Mouse (Mus musculus): ENCODE results near the gene Mrpl20. TPM values are rescaled to one million over a fixed set of nuclear protein-coding genes. Genes with fewer than 3 reads are reported as not detected.
"Not testable (repeated sequence)": the region's sequence is repeated elsewhere in the genome, so short reads cannot be mapped to it uniquely, and the experiment has no call there.

Mrpl20 gene
- polyA plus RNA-seq, 1 experiment from 2014 or later: 133 TPM

DNA sequence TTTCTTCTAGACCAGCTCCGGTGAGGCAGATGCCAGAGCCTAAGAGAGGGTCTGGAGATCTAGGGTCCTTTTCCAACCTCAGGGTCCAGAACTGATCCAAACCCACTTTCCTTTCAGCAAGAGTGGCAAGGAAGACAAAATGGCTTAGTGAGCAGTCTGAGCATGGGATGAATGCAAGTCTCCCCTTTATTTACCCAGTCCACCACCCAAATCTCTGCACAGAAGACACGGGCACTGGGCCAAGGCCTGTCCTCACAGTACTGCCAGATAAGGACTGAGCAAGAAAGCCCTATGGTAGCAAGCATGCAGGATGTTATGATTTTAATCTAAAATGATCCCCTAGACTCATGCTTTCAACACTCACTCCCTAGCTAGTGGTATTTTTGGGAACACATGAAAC is 24.9 kb upstream of the Mrpl20 start:
- Histone ChIP-seq H3K9ac (ENCODE audit: low read length) (no peak overlapping the region), H3K27me3 (ENCODE audit: control insufficient read depth, insufficient read depth, low read length) (peaks cover 10% of the 10 kb centered on the region), H3K36me3 (ENCODE audit: control insufficient read depth, insufficient read depth) (no peaks in the 10 kb centered on the region), H3K27ac (ENCODE audit: low read length) (peak overlapping the region; percentile 45), H3K4me1 (ENCODE audit: control insufficient read depth, insufficient read depth, low read length) (peaks cover 44% of the 10 kb centered on the region), H3K9me3 (replicated peaks; ENCODE audit: control insufficient read depth, low read length) (no peaks in the 10 kb centered on the region), H3K4me3 (ENCODE audit: low read length) (no peak overlapping the region), H3K4me2 (ENCODE audit: low read depth, low read length) (no peak overlapping the region)
- 59% methylated on average over 2 of the region's 2 CpGs for WGBS
- ATAC-seq (replicated peaks; ENCODE audit: extremely low read depth, insufficient read depth, low FRiP score): no peak

- Histone ChIP-seq H3K4me2 (ENCODE audit: low read depth, low read length) (no peak overlapping the region), H3K27me3 (ENCODE audit: control insufficient read depth, insufficient read depth, low read length) (0 out of 2 replicates have a peak, but pooled peaks cover 2% of the 10 kb centered on the region), H3K9me3 (replicated peaks; ENCODE audit: control insufficient read depth, low read length) (no peaks in the 10 kb centered on the region), H3K9ac (ENCODE audit: low read length) (no peak overlapping the region), H3K27ac (ENCODE audit: low read length) (no peak overlapping the region), H3K36me3 (ENCODE audit: control insufficient read depth, insufficient read depth) (no peaks in the 10 kb centered on the region), H3K4me1 (ENCODE audit: control insufficient read depth, insufficient read depth, low read length) (peaks cover 44% of the 10 kb centered on the region), H3K4me3 (ENCODE audit: low read length) (no peak overlapping the region)
- WGBS: 83% methylated on average over 4 of the region's 4 CpGs
- ATAC-seq (replicated peaks; ENCODE audit: extremely low read depth, insufficient read depth, low FRiP score): no peak
Measured at GRCm38 (mm10) chr4:155779498-155779897, 23.2 kb upstream of the Mrpl20 start.

DNA sequence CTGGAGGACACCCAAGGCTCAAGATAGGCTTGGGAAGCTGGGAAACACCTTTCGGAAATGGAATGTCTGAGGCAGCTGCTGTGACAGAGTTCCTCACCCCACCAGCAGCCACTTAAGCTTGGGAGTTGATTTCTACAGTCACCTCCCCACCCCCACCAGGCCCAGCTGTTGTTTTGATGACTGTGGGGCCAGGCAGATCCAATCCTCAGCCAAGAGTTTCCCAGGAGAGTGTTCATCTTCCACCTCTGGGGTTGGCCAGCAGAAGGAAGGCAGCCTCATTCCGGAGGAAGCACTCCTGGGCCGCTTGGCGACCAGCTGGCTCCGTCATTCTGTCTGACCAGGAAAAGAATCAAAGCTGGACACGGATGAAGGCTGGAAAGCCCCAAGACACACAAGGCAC is 21.8 kb upstream of the Mrpl20 start:
- Histone ChIP-seq H3K4me3 (ENCODE audit: low read length) (no peak overlapping the region), H3K4me1 (ENCODE audit: control insufficient read depth, insufficient read depth, low read length) (peaks cover 40% of the 10 kb centered on the region), H3K9me3 (replicated peaks; ENCODE audit: control insufficient read depth, low read length) (no peaks in the 10 kb centered on the region), H3K36me3 (ENCODE audit: control insufficient read depth, insufficient read depth) (no peaks in the 10 kb centered on the region), H3K4me2 (ENCODE audit: low read depth, low read length) (no peak overlapping the region), H3K27me3 (ENCODE audit: control insufficient read depth, insufficient read depth, low read length) (no peaks in the 10 kb centered on the region), H3K9ac (ENCODE audit: low read length) (no peak overlapping the region), H3K27ac (ENCODE audit: low read length) (peak overlapping the region; percentile 33)
- 0 out of 2 replicates have a peak, but pooled peaks have one; percentile 16 for ATAC-seq (replicated peaks; ENCODE audit: extremely low read depth, insufficient read depth, low FRiP score)
- WGBS: 17% methylated on average over 6 of the region's 6 CpGs

DNA sequence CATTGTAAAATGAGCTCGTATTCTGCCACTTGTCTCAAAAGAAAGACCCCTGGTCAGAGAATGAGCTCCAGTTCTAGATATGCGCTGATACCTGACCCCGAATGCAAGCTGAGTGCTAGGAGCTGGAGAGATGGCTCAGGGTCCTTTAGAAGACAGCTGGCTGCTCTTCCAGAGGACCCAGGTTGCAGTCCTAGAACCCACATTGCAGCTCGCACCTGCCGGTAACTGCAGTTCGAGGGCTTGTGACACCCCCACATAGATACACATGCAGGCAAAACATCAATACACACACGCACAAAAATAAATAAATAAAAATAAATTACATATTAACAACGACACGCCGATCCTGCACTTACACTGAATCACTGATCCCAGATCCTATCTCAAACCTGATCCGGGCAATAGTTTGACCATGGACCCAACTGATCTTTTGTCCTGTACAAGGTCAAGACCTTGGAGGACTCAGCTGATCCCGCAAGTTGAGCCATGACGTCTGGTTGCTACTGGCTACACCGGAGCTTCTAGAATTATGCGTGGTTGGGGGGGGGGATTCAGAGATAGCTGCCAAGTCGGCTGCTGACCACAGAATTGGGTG is 19.1 kb upstream of the Mrpl20 start:
- Histone ChIP-seq H3K9me3 (replicated peaks; ENCODE audit: control insufficient read depth, low read length) (no peaks in the 10 kb centered on the region), H3K4me2 (ENCODE audit: low read depth, low read length) (peak overlapping the region; percentile 87), H3K27me3 (ENCODE audit: control insufficient read depth, insufficient read depth, low read length) (no peaks in the 10 kb centered on the region), H3K27ac (ENCODE audit: low read length) (peak overlapping the region; percentile 87), H3K36me3 (ENCODE audit: control insufficient read depth, insufficient read depth) (no peaks in the 10 kb centered on the region), H3K4me3 (ENCODE audit: low read length) (peak overlapping the region; percentile 69), H3K4me1 (ENCODE audit: control insufficient read depth, insufficient read depth, low read length) (peaks cover 26% of the 10 kb centered on the region), H3K9ac (ENCODE audit: low read length) (peak overlapping the region; percentile 86)
- peak; percentile 16; the same call in 1 of the 2 replicates for ATAC-seq (replicated peaks; ENCODE audit: extremely low read depth, insufficient read depth, low FRiP score)
- WGBS: 32% methylated on average over 16 of the region's 16 CpGs

DNA sequence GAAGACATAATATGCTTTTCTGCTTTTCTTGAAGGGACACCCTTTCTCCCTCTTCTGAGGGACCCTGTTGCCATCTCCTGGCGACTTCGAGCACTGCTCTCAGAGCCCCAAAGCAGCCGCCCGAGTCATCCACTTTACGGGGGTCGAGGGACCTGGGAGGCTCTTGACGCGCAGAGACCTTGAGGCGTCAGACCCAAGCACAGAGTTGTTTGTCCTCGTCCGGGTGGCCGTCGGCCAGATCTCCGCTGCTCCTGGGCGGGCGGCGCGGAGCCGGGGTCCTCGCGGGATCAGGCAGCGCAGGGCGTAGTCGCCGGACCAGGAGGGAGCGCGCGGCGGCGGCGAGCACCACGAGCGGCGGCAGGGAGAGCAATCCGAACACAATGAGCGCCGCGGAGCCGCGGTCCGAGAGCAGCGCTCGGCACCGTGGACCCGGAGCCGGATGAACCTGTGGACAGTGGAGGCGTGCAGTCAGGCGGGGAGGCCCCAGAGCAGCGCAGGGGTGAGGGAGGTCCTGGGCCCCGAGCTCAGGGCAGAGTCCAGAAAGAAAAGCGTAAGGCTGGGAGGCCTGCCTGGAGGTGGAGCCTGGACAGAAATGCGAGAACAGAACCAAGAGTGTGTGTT is 18.5 kb upstream of the Mrpl20 start:
- peak overlapping the region; percentile 87 for H3K27ac ChIP-seq (ENCODE audit: low read length)
- peak overlapping the region; percentile 69 for H3K4me3 ChIP-seq (ENCODE audit: low read length)
- peak overlapping the region; percentile 87 for H3K4me2 ChIP-seq (ENCODE audit: low read depth, low read length)
- WGBS: under 1% methylated on average over 52 of the region's 52 CpGs
- H3K4me1 ChIP-seq (ENCODE audit: control insufficient read depth, insufficient read depth, low read length): peaks cover 26% of the 10 kb centered on the region
- H3K36me3 ChIP-seq (ENCODE audit: control insufficient read depth, insufficient read depth): no peaks in the 10 kb centered on the region
- peak; percentile 74 for ATAC-seq (replicated peaks; ENCODE audit: extremely low read depth, insufficient read depth, low FRiP score)
- H3K9ac ChIP-seq (ENCODE audit: low read length): peak overlapping the region; percentile 86
- no peaks in the 10 kb centered on the region for H3K27me3 ChIP-seq (ENCODE audit: control insufficient read depth, insufficient read depth, low read length)
- H3K9me3 ChIP-seq (replicated peaks; ENCODE audit: control insufficient read depth, low read length): no peaks in the 10 kb centered on the region

GRCm38 (mm10) chr4:155785246-155785645 is 17.4 kb upstream of the Mrpl20 start:
- no peaks in the 10 kb centered on the region for H3K9me3 ChIP-seq (replicated peaks; ENCODE audit: control insufficient read depth, low read length)
- H3K4me1 ChIP-seq (ENCODE audit: control insufficient read depth, insufficient read depth, low read length): peaks cover 23% of the 10 kb centered on the region
- no peak overlapping the region for H3K4me3 ChIP-seq (ENCODE audit: low read length)
- H3K4me2 ChIP-seq (ENCODE audit: low read depth, low read length): peak overlapping the region; percentile 37
- H3K9ac ChIP-seq (ENCODE audit: low read length): peak overlapping the region; percentile 46; the same call in 1 of the 2 replicates
- WGBS: 57% methylated on average over 10 of the region's 10 CpGs
- ATAC-seq (replicated peaks; ENCODE audit: extremely low read depth, insufficient read depth, low FRiP score): no peak
- no peaks in the 10 kb centered on the region for H3K27me3 ChIP-seq (ENCODE audit: control insufficient read depth, insufficient read depth, low read length)
- H3K36me3 ChIP-seq (ENCODE audit: control insufficient read depth, insufficient read depth): no peaks in the 10 kb centered on the region
- H3K27ac ChIP-seq (ENCODE audit: low read length): peak overlapping the region; percentile 38; the same call in 1 of the 2 replicates

DNA sequence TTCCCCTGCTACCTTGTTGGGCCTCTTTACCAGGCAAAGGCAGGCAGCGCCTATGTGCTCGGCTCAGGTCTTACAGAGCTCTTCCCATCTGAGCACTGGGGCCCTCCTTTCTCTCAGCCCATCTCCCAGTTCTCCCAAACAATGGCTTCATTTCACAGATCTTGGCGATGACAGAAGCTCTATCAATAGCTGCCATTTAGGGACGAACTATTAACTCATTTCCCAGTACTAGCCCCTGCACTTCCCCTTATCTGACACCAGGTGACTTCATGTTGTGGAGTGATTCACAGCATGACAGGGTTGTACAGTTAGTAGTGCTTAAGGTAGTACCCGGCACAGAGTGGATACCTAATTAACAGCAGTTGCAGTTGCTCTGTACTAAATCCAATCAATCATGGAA is 16.9 kb upstream of the Mrpl20 start, which contains the start of gene Tmem88b:
Gene Tmem88b, minus strand, starts transcription at position 56 of the 400 bp plus-strand sequence.
- no peaks in the 10 kb centered on the region for H3K27me3 ChIP-seq (ENCODE audit: control insufficient read depth, insufficient read depth, low read length)
- H3K27ac ChIP-seq (ENCODE audit: low read length): peak within 1 kb of the TSS; percentile 38; the same call in 1 of the 2 replicates
- WGBS: 38% methylated on average over 5 of the region's 5 CpGs
- peak within 1 kb of the TSS; percentile 69 for H3K4me3 ChIP-seq (ENCODE audit: low read length)
- no peaks in the 10 kb centered on the region for H3K36me3 ChIP-seq (ENCODE audit: control insufficient read depth, insufficient read depth)
- H3K9me3 ChIP-seq (replicated peaks; ENCODE audit: control insufficient read depth, low read length): no peaks in the 10 kb centered on the region
- no peak for ATAC-seq (replicated peaks; ENCODE audit: extremely low read depth, insufficient read depth, low FRiP score)
- H3K9ac ChIP-seq (ENCODE audit: low read length): peak within 1 kb of the TSS; percentile 86
- H3K4me2 ChIP-seq (ENCODE audit: low read depth, low read length): peak within 1 kb of the TSS; percentile 87
- peaks cover 20% of the 10 kb centered on the region for H3K4me1 ChIP-seq (ENCODE audit: control insufficient read depth, insufficient read depth, low read length)

DNA sequence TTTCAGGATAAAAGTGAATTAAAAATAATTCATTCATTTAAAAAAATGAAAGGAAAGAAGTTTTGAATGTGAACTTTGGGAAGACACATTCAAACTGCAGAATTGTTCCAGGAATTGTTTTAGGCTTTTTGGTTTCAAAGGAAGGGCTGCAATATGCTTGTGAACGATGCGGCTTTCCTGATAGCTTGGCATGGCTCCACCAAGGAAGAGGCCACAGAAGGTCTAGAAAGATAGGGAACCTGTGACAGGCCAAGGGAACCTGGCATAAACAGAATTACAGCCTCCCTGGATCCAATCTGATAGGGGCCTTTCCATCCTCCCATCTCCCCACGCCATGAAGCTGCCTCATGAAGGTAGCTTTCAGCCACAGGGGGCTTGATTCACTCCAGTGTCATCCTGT is 14.4 kb upstream of the Mrpl20 start:
- Histone ChIP-seq H3K4me3 (ENCODE audit: low read length) (no peak overlapping the region), H3K27ac (ENCODE audit: low read length) (no peak overlapping the region), H3K36me3 (ENCODE audit: control insufficient read depth, insufficient read depth) (no peaks in the 10 kb centered on the region), H3K9ac (ENCODE audit: low read length) (no peak overlapping the region), H3K9me3 (replicated peaks; ENCODE audit: control insufficient read depth, low read length) (no peaks in the 10 kb centered on the region), H3K4me1 (ENCODE audit: control insufficient read depth, insufficient read depth, low read length) (peaks cover 16% of the 10 kb centered on the region), H3K27me3 (ENCODE audit: control insufficient read depth, insufficient read depth, low read length) (no peaks in the 10 kb centered on the region), H3K4me2 (ENCODE audit: low read depth, low read length) (no peak overlapping the region)
- 60% methylated on average over 3 of the region's 3 CpGs for WGBS
- ATAC-seq (replicated peaks; ENCODE audit: extremely low read depth, insufficient read depth, low FRiP score): no peak

DNA sequence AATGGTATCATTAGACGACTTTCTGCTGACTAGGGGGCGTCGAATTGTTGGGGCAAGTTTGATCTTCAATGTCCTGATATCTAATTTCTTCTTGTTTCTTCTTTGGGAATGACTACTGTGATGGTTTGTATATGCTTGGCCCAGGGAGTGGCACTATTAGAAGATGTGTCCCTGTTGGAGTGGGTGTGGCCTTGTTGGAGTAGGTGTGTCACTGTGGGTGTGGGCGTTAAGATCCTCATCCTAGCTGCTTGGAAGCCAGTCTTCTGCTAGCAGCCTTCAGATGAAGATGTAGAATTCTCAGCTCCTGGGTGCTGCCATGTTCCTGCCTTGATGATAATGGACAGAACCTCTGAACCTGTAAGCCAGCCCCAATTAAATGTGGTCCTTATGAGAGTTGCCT is 13.8 kb upstream of the Mrpl20 start:
- H3K27me3 ChIP-seq (ENCODE audit: control insufficient read depth, insufficient read depth, low read length); ATAC-seq (replicated peaks; ENCODE audit: extremely low read depth, insufficient read depth, low FRiP score); H3K36me3 ChIP-seq (ENCODE audit: control insufficient read depth, insufficient read depth); H3K9me3 ChIP-seq (replicated peaks; ENCODE audit: control insufficient read depth, low read length); H3K4me2 ChIP-seq (ENCODE audit: low read depth, low read length); H3K4me3 ChIP-seq (ENCODE audit: low read length); H3K27ac ChIP-seq (ENCODE audit: low read length); H3K9ac ChIP-seq (ENCODE audit: low read length): not testable (repeated sequence)
- 78% methylated on average over 4 of the region's 4 CpGs for WGBS
- H3K4me1 ChIP-seq (ENCODE audit: control insufficient read depth, insufficient read depth, low read length): peaks cover 11% of the 10 kb centered on the region
